Mouse (Mus musculus): ENCODE results near the gene Rpl29. TPM values are rescaled to one million over a fixed set of nuclear protein-coding genes. Genes with fewer than 3 reads are reported as not detected.
A peak's percentile ranks its signal among the peaks of the same experiment; 100 is the strongest.

The Rpl29 gene
- polyA plus RNA-seq (2015; fragmentation: Nextera tagmentation; extraction: Ambion mirVana): 747 and 881 TPM in 2 replicates

- H3K4me3 ChIP-seq (replicated peaks; ENCODE audit: low read length): peak within 1 kb of the TSS; percentile 94
- no peaks in the 10 kb centered on the region for H3K9me3 ChIP-seq (replicated peaks; ENCODE audit: control insufficient read depth, low read length)
- peaks cover 23% of the 10 kb centered on the region; the same call in 1 of the 2 replicates for H3K36me3 ChIP-seq (ENCODE audit: control insufficient read depth, insufficient read depth, low read length)
- peak within 1 kb of the TSS; percentile 98 for H3K9ac ChIP-seq (ENCODE audit: low read length)
- ATAC-seq (ENCODE audit: insufficient read depth, low FRiP score): peak; percentile 92
- H3K27ac ChIP-seq (ENCODE audit: low read length): peak within 1 kb of the TSS; percentile 98
- H3K4me2 ChIP-seq (ENCODE audit: low read depth, low read length): peak within 1 kb of the TSS; percentile 88
- under 1% methylated on average over 55 of the region's 55 CpGs for WGBS
- H3K27me3 ChIP-seq (ENCODE audit: control insufficient read depth, insufficient read depth, low read length): no peaks in the 10 kb centered on the region
- H3K4me1 ChIP-seq (ENCODE audit: control insufficient read depth, insufficient read depth, low read length): peaks cover 15% of the 10 kb centered on the region
Observed at GRCm38 (mm10) chr9:106429221-106430014, at the start of gene Rpl29. Gene Rpl29, plus strand, starts transcription at chr9:106429454.

- Histone ChIP-seq H3K9me3 (replicated peaks; ENCODE audit: control insufficient read depth, low read length) (0 out of 2 replicates have a peak, but pooled peaks cover 3% of the 10 kb centered on the region), H3K9ac (ENCODE audit: low read length) (no peak overlapping the region), H3K27me3 (ENCODE audit: control insufficient read depth, insufficient read depth, low read length) (no peaks in the 10 kb centered on the region), H3K4me2 (ENCODE audit: low read depth, low read length) (no peak overlapping the region), H3K27ac (ENCODE audit: low read length) (no peak overlapping the region), H3K4me1 (ENCODE audit: control insufficient read depth, insufficient read depth, low read length) (peaks cover 8% of the 10 kb centered on the region; the same call in 1 of the 2 replicates), H3K4me3 (replicated peaks; ENCODE audit: low read length) (no peak overlapping the region), H3K36me3 (ENCODE audit: control insufficient read depth, insufficient read depth, low read length) (no peaks in the 10 kb centered on the region)
- ATAC-seq (ENCODE audit: insufficient read depth, low FRiP score): no peak
- WGBS: 78% methylated on average over 12 of the region's 12 CpGs
Observed at GRCm38 (mm10) chr9:106386181-106386864, 42.9 kb upstream of the Rpl29 start.

GRCm38 (mm10) chr9:106392828-106393527, 36.3 kb upstream of the Rpl29 start:
- Histone ChIP-seq H3K36me3 (ENCODE audit: control insufficient read depth, insufficient read depth, low read length) (no peaks in the 10 kb centered on the region), H3K27ac (ENCODE audit: low read length) (no peak overlapping the region), H3K4me3 (replicated peaks; ENCODE audit: low read length) (no peak overlapping the region), H3K27me3 (ENCODE audit: control insufficient read depth, insufficient read depth, low read length) (no peaks in the 10 kb centered on the region), H3K9ac (ENCODE audit: low read length) (no peak overlapping the region), H3K4me1 (ENCODE audit: control insufficient read depth, insufficient read depth, low read length) (peaks cover 17% of the 10 kb centered on the region), H3K4me2 (ENCODE audit: low read depth, low read length) (no peak overlapping the region), H3K9me3 (replicated peaks; ENCODE audit: control insufficient read depth, low read length) (0 out of 2 replicates have a peak, but pooled peaks cover 3% of the 10 kb centered on the region)
- ATAC-seq (ENCODE audit: insufficient read depth, low FRiP score): no peak
- 62% methylated on average over 11 of the region's 11 CpGs for WGBS

GRCm38 (mm10) chr9:106393548-106393947, 35.7 kb upstream of the Rpl29 start:
- H3K4me1 ChIP-seq (ENCODE audit: control insufficient read depth, insufficient read depth, low read length): peaks cover 17% of the 10 kb centered on the region
- H3K27ac ChIP-seq (ENCODE audit: low read length): no peak overlapping the region
- no peak overlapping the region for H3K4me3 ChIP-seq (replicated peaks; ENCODE audit: low read length)
- H3K4me2 ChIP-seq (ENCODE audit: low read depth, low read length): no peak overlapping the region
- 0 out of 2 replicates have a peak, but pooled peaks cover 3% of the 10 kb centered on the region for H3K9me3 ChIP-seq (replicated peaks; ENCODE audit: control insufficient read depth, low read length)
- WGBS: 76% methylated on average over 8 of the region's 8 CpGs
- no peak for ATAC-seq (ENCODE audit: insufficient read depth, low FRiP score)
- H3K36me3 ChIP-seq (ENCODE audit: control insufficient read depth, insufficient read depth, low read length): no peaks in the 10 kb centered on the region
- no peaks in the 10 kb centered on the region for H3K27me3 ChIP-seq (ENCODE audit: control insufficient read depth, insufficient read depth, low read length)
- no peak overlapping the region for H3K9ac ChIP-seq (ENCODE audit: low read length)

- ATAC-seq (ENCODE audit: insufficient read depth, low FRiP score): peak; percentile 51; the same call in 1 of the 2 replicates
- Histone ChIP-seq H3K9ac (ENCODE audit: low read length) (peak overlapping the region; percentile 46), H3K4me3 (replicated peaks; ENCODE audit: low read length) (no peak overlapping the region), H3K9me3 (replicated peaks; ENCODE audit: control insufficient read depth, low read length) (0 out of 2 replicates have a peak, but pooled peaks cover under 1% of the 10 kb centered on the region), H3K27ac (ENCODE audit: low read length) (peak overlapping the region; percentile 33; the same call in 1 of the 2 replicates), H3K36me3 (ENCODE audit: control insufficient read depth, insufficient read depth, low read length) (no peaks in the 10 kb centered on the region), H3K4me2 (ENCODE audit: low read depth, low read length) (no peak overlapping the region), H3K4me1 (ENCODE audit: control insufficient read depth, insufficient read depth, low read length) (peaks cover 17% of the 10 kb centered on the region), H3K27me3 (ENCODE audit: control insufficient read depth, insufficient read depth, low read length) (no peaks in the 10 kb centered on the region)
- WGBS: 41% methylated on average over 11 of the region's 11 CpGs
Observed at GRCm38 (mm10) chr9:106394649-106395602, 34.3 kb upstream of the Rpl29 start.

- H3K9ac ChIP-seq (ENCODE audit: low read length): no peak overlapping the region
- H3K9me3 ChIP-seq (replicated peaks; ENCODE audit: control insufficient read depth, low read length): no peaks in the 10 kb centered on the region
- no peak for ATAC-seq (ENCODE audit: insufficient read depth, low FRiP score)
Observed at GRCm38 (mm10) chr9:106397733-106398132, 31.5 kb upstream of the Rpl29 start.

GRCm38 (mm10) chr9:106398667-106399311, 30.5 kb upstream of the Rpl29 start:
- no peaks in the 10 kb centered on the region for H3K27me3 ChIP-seq (ENCODE audit: control insufficient read depth, insufficient read depth, low read length)
- no peak overlapping the region for H3K4me2 ChIP-seq (ENCODE audit: low read depth, low read length)
- H3K4me3 ChIP-seq (replicated peaks; ENCODE audit: low read length): no peak overlapping the region
- H3K9ac ChIP-seq (ENCODE audit: low read length): no peak overlapping the region
- WGBS: 65% methylated on average over 9 of the region's 9 CpGs
- no peaks in the 10 kb centered on the region for H3K9me3 ChIP-seq (replicated peaks; ENCODE audit: control insufficient read depth, low read length)
- peaks cover 12% of the 10 kb centered on the region for H3K4me1 ChIP-seq (ENCODE audit: control insufficient read depth, insufficient read depth, low read length)
- no peak for ATAC-seq (ENCODE audit: insufficient read depth, low FRiP score)
- no peak overlapping the region for H3K27ac ChIP-seq (ENCODE audit: low read length)
- H3K36me3 ChIP-seq (ENCODE audit: control insufficient read depth, insufficient read depth, low read length): no peaks in the 10 kb centered on the region

More at GRCm38 (mm10) chr9:106397733-106398132, 31.5 kb upstream of the Rpl29 start:
- Histone ChIP-seq H3K4me2 (ENCODE audit: low read depth, low read length) (no peak overlapping the region), H3K36me3 (ENCODE audit: control insufficient read depth, insufficient read depth, low read length) (no peaks in the 10 kb centered on the region), H3K4me1 (ENCODE audit: control insufficient read depth, insufficient read depth, low read length) (peaks cover 14% of the 10 kb centered on the region), H3K4me3 (replicated peaks; ENCODE audit: low read length) (no peak overlapping the region), H3K27me3 (ENCODE audit: control insufficient read depth, insufficient read depth, low read length) (no peaks in the 10 kb centered on the region), H3K27ac (ENCODE audit: low read length) (no peak overlapping the region)
- WGBS: 47% methylated on average over 4 of the region's 4 CpGs

- H3K27ac ChIP-seq (ENCODE audit: low read length): no peak overlapping the region
- H3K4me1 ChIP-seq (ENCODE audit: control insufficient read depth, insufficient read depth, low read length): peaks cover 6% of the 10 kb centered on the region
- H3K36me3 ChIP-seq (ENCODE audit: control insufficient read depth, insufficient read depth, low read length): no peaks in the 10 kb centered on the region
- H3K4me3 ChIP-seq (replicated peaks; ENCODE audit: low read length): no peak overlapping the region
- no peaks in the 10 kb centered on the region for H3K9me3 ChIP-seq (replicated peaks; ENCODE audit: control insufficient read depth, low read length)
- H3K9ac ChIP-seq (ENCODE audit: low read length): no peak overlapping the region
- no peak overlapping the region for H3K4me2 ChIP-seq (ENCODE audit: low read depth, low read length)
- no peak for ATAC-seq (ENCODE audit: insufficient read depth, low FRiP score)
- WGBS: 89% methylated on average over 3 of the region's 3 CpGs
- H3K27me3 ChIP-seq (ENCODE audit: control insufficient read depth, insufficient read depth, low read length): no peaks in the 10 kb centered on the region
Observed at GRCm38 (mm10) chr9:106399808-106400207, 29.4 kb upstream of the Rpl29 start.
